Mouse (Mus musculus): ENCODE data around the gene Cela3b. TPM values are rescaled to one million over a fixed set of nuclear protein-coding genes. Genes with fewer than 3 reads are reported as not detected.

Gene Cela3b
- polyA plus RNA-seq, 1 experiment from 2014 or later: 0.18 TPM

Other genes starting within 250 kb of the Cela3b start
- gene Wnt4, start 153.1 kb downstream of the Cela3b start, polyA plus RNA-seq (2015; fragmentation: Nextera tagmentation; extraction: Ambion mirVana): 0.15 and 0.40 TPM in 2 replicates
- 247 and 249 TPM in 2 replicates for gene Cdc42, start 72.8 kb downstream of the Cela3b start, polyA plus RNA-seq (2015; fragmentation: Nextera tagmentation; extraction: Ambion mirVana)
- not detected in 2 replicates for gene Cela3a, start 20.7 kb downstream of the Cela3b start, polyA plus RNA-seq (2015; fragmentation: Nextera tagmentation; extraction: Ambion mirVana)
- gene 1700013G24Rik, start 22.7 kb upstream of the Cela3b start, polyA plus RNA-seq (2015; fragmentation: Nextera tagmentation; extraction: Ambion mirVana): not detected in 2 replicates
- gene Hspg2, start 38.2 kb upstream of the Cela3b start, polyA plus RNA-seq (2015; fragmentation: Nextera tagmentation; extraction: Ambion mirVana): 3.9 and 5.1 TPM in 2 replicates
- gene Ldlrad2, start 144.0 kb upstream of the Cela3b start, polyA plus RNA-seq (2015; fragmentation: Nextera tagmentation; extraction: Ambion mirVana): not detected in 2 replicates
- gene Usp48, start 163.2 kb upstream of the Cela3b start, polyA plus RNA-seq (2015; fragmentation: Nextera tagmentation; extraction: Ambion mirVana): 27.1 and 27.5 TPM in 2 replicates
- 2.0 and 3.8 TPM in 2 replicates for gene Rap1gap, start 234.2 kb upstream of the Cela3b start, polyA plus RNA-seq (2015; fragmentation: Nextera tagmentation; extraction: Ambion mirVana)

All from liver, embryonic 15.5 days (tissue).